Mouse (Mus musculus): ENCODE results near the gene Raet1e.
"Not testable (repeated sequence)": the region's sequence is repeated elsewhere in the genome, so short reads cannot be mapped to it uniquely, and the experiment has no call there.

DNA sequence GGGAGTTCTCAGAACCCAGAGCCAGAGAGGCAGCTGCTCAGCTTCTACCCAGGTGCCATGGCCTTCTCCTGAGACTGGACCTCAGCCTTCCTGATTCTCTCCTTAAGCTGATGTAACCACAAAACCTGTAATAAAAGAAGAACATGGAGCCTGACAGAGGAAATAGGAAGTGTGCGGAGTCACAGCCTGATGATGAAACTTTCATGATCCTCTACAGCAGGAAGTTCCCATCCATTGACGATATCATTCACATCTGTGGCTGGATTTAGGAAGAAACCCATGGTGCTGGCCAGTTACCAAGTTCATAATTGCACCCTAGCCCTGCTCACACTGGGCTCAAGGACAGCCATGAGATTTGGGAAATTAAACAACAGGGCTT, 195.8 kb downstream of the Raet1e start:
- TF ChIP-seq HCFC1 (IDR thresholded peaks at IDR 0.05; ENCODE audit: borderline replicate concordance, insufficient read depth, low read length); ZNF384 (IDR thresholded peaks at IDR 0.05; ENCODE audit: low read depth, low read length); CHD2 (IDR thresholded peaks at IDR 0.05; ENCODE audit: low read depth, low read length): not testable (repeated sequence)
